Comparison of ENCODE assay signal across 9 mouse cellular contexts in genomic region chr7:98354921-98355310, GRCm38 (mm10). TPM values are rescaled to one million over a fixed set of nuclear protein-coding genes. Genes with fewer than 3 reads are reported as not detected.
DNase-seq lines count a peak whose midpoint lies in the region; ATAC-seq lines count a peak whose summit lies in the region.
"Had no signal": no experiment of that assay in that cellular context is flagged by ENCODE, and none has a peak within 500 bp of the region (broad histone marks: within the 10 kb centered on the region; RNA-seq: fewer than 3 reads in every experiment).

No protein-coding gene starts in this region.

- H3K4me3 ChIP-seq in forebrain, embryonic 10.5 days, result peak overlapping the region; percentile 16
- H3K4me3 ChIP-seq in forebrain, embryonic 14.5 days (ENCODE audit: low read depth, low read length), result no peak overlapping the region
- H3K4me3 ChIP-seq in embryonic facial prominence, embryonic 12.5 days, result no peak overlapping the region
- H3K4me3 ChIP-seq in liver, embryonic 11.5 days (ENCODE audit: low read depth, low read length), result no peak overlapping the region

- no peak for ATAC-seq in forebrain, embryonic 14.5 days
- 0 out of 2 replicates have a peak, but pooled peaks have one; percentile 1 for ATAC-seq in embryonic facial prominence, embryonic 12.5 days (ENCODE audit: insufficient number of reproducible peaks, insufficient read depth, low FRiP score, low TSS enrichment)
- ATAC-seq in liver, embryonic 11.5 days (replicated peaks; ENCODE audit: low FRiP score), result peak; percentile 54
- ATAC-seq in activated CD4-positive, CD25-positive, alpha-beta regulatory T cell, adult 4 months, result no peak

- 32% methylated on average over 4 of the region's 4 CpGs for WGBS in forebrain, embryonic 10.5 days
- WGBS in forebrain, embryonic 14.5 days, result 33% methylated on average over 4 of the region's 4 CpGs
- 27% methylated on average over 4 of the region's 4 CpGs for WGBS in embryonic facial prominence, embryonic 12.5 days
- WGBS in liver, embryonic 11.5 days, result 55% methylated on average over 4 of the region's 4 CpGs

- no peak for DNase-seq in forebrain, embryonic 10.5 days (ENCODE audit: extremely low spot score, low spot score)
- DNase-seq in forebrain, embryonic 14.5 days (ENCODE audit: low spot score), result no peak
- DNase-seq in kidney, adult 8-10 months, result peak; percentile 88 to 92
- no peak for DNase-seq in liver, embryonic 11.5 days (ENCODE audit: low spot score)
- DNase-seq in embryo, embryonic 10 days (ENCODE audit: low spot score), result no peak
- no peak for DNase-seq in adrenal gland, postnatal 10 days

- H3K36me3 ChIP-seq in forebrain, embryonic 10.5 days (replicated peaks), result peaks cover 42% of the 10 kb centered on the region
- H3K36me3 ChIP-seq in forebrain, embryonic 14.5 days (ENCODE audit: control insufficient read depth, insufficient read depth, low read length), result peaks cover 29% of the 10 kb centered on the region
- peaks cover 33% of the 10 kb centered on the region for H3K36me3 ChIP-seq in embryonic facial prominence, embryonic 12.5 days
- no peaks in the 10 kb centered on the region for H3K36me3 ChIP-seq in liver, embryonic 11.5 days (ENCODE audit: control insufficient read depth, insufficient read depth, low read length)

- peaks cover 68% of the 10 kb centered on the region for H3K4me1 ChIP-seq in forebrain, embryonic 10.5 days
- peaks cover 33% of the 10 kb centered on the region for H3K4me1 ChIP-seq in forebrain, embryonic 14.5 days (ENCODE audit: control insufficient read depth, insufficient read depth, low read length)
- peaks cover 64% of the 10 kb centered on the region for H3K4me1 ChIP-seq in embryonic facial prominence, embryonic 12.5 days
- peaks cover 13% of the 10 kb centered on the region for H3K4me1 ChIP-seq in liver, embryonic 11.5 days (replicated peaks; ENCODE audit: control insufficient read depth, insufficient read depth, low read length)

- no peaks in the 10 kb centered on the region; the same call in 1 of the 2 replicates for H3K27me3 ChIP-seq in forebrain, embryonic 10.5 days (ENCODE audit: poor library complexity, severe bottlenecking)
- no peaks in the 10 kb centered on the region for H3K27me3 ChIP-seq in forebrain, embryonic 14.5 days (replicated peaks; ENCODE audit: control insufficient read depth, insufficient read depth, low read length)
- no peaks in the 10 kb centered on the region for H3K27me3 ChIP-seq in embryonic facial prominence, embryonic 12.5 days
- peaks cover 23% of the 10 kb centered on the region for H3K27me3 ChIP-seq in liver, embryonic 11.5 days (replicated peaks; ENCODE audit: control insufficient read depth, insufficient read depth, low read length)

- no peaks in the 10 kb centered on the region for H3K9me3 ChIP-seq in forebrain, embryonic 10.5 days
- no peaks in the 10 kb centered on the region for H3K9me3 ChIP-seq in forebrain, embryonic 14.5 days (replicated peaks; ENCODE audit: control insufficient read depth, low read length)
- no peaks in the 10 kb centered on the region for H3K9me3 ChIP-seq in embryonic facial prominence, embryonic 12.5 days
- H3K9me3 ChIP-seq in liver, embryonic 11.5 days (ENCODE audit: control insufficient read depth, low read length), result no peaks in the 10 kb centered on the region

- no peak overlapping the region for H3K4me2 ChIP-seq in forebrain, embryonic 14.5 days (ENCODE audit: low read length)
- peak overlapping the region; percentile 29 for H3K4me2 ChIP-seq in embryonic facial prominence, embryonic 12.5 days (replicated peaks)
- no peak overlapping the region for H3K4me2 ChIP-seq in liver, embryonic 11.5 days

- H3K9ac ChIP-seq in forebrain, embryonic 14.5 days (ENCODE audit: low read length), result no peak overlapping the region
- no peak overlapping the region for H3K9ac ChIP-seq in embryonic facial prominence, embryonic 12.5 days
- no peak overlapping the region for H3K9ac ChIP-seq in liver, embryonic 11.5 days (ENCODE audit: low read depth, low read length)

- H3K27ac ChIP-seq in forebrain, embryonic 10.5 days, result peak overlapping the region; percentile 81
- no peak overlapping the region for H3K27ac ChIP-seq in forebrain, embryonic 14.5 days (ENCODE audit: low read depth, low read length)
- H3K27ac ChIP-seq in embryonic facial prominence, embryonic 12.5 days, result peak overlapping the region; percentile 81
- no peak overlapping the region for H3K27ac ChIP-seq in liver, embryonic 11.5 days (ENCODE audit: low read depth, low read length)

RNA-seq across cellular contexts. Expression of gene Tsku, which starts 6.2 kb away (rescaled TPM):
- polyA plus RNA-seq in forebrain, embryonic 10.5 days (2016; fragmentation: Nextera tagmentation; extraction: Ambion mirVana), result 8.7 and 9.3 TPM in 2 replicates
- polyA plus RNA-seq in forebrain, embryonic 14.5 days (2014; fragmentation: Nextera tagmentation; extraction: Ambion mirVana), result 10.5 and 10.8 TPM in 2 replicates
- polyA plus RNA-seq in embryonic facial prominence, embryonic 12.5 days (2016; fragmentation: Nextera tagmentation; extraction: Ambion mirVana), result 15.9 and 16.3 TPM in 2 replicates
- 4.3 and 4.8 TPM in 2 replicates for polyA plus RNA-seq in liver, embryonic 11.5 days (2014; fragmentation: Nextera tagmentation; extraction: Ambion mirVana)
- polyA plus RNA-seq in activated CD4-positive, CD25-positive, alpha-beta regulatory T cell, adult 4 months (2017; shearing (Covaris generic)), result not detected
- 1 to 10 TPM; 7.0 to 7.2 TPM for total RNA-seq in adrenal gland, postnatal 10 days (2021)
- total RNA-seq: granulocyte monocyte progenitor cell, adult 5-6 weeks had no signal

RNA-seq across cellular contexts. Expression of gene Acer3, which starts 33.9 kb away (rescaled TPM):
- polyA plus RNA-seq in forebrain, embryonic 10.5 days (2016; fragmentation: Nextera tagmentation; extraction: Ambion mirVana), result 22.3 and 22.4 TPM in 2 replicates
- polyA plus RNA-seq in forebrain, embryonic 14.5 days (2014; fragmentation: Nextera tagmentation; extraction: Ambion mirVana), result 10.1 and 11.3 TPM in 2 replicates
- polyA plus RNA-seq in embryonic facial prominence, embryonic 12.5 days (2016; fragmentation: Nextera tagmentation; extraction: Ambion mirVana), result 23.0 and 24.1 TPM in 2 replicates
- polyA plus RNA-seq in liver, embryonic 11.5 days (2014; fragmentation: Nextera tagmentation; extraction: Ambion mirVana), result 35.2 and 35.8 TPM in 2 replicates
- polyA plus RNA-seq in activated CD4-positive, CD25-positive, alpha-beta regulatory T cell, adult 4 months (2017; shearing (Covaris generic)), result 10 to 100 TPM; 12.7 to 13.0 TPM
- 10 to 100 TPM; 18.4 to 20.7 TPM for total RNA-seq in adrenal gland, postnatal 10 days (2021)

Comparison
In these comparisons a context has a peak if more than half of its experiments do, and no peak if none do; other contexts are left out.
1. H3K27ac ChIP-seq: peak in forebrain, embryonic 10.5 days (single experiment) and embryonic facial prominence, embryonic 12.5 days (single experiment); none in forebrain, embryonic 14.5 days (single experiment) and liver, embryonic 11.5 days (single experiment).
2. DNase-seq: peak in kidney, adult 8-10 months (2 of 2); none in forebrain, embryonic 10.5 days (single experiment), forebrain, embryonic 14.5 days (single experiment), liver, embryonic 11.5 days (single experiment), embryo, embryonic 10 days (single experiment) and adrenal gland, postnatal 10 days (single experiment).
3. ATAC-seq: peak in embryonic facial prominence, embryonic 12.5 days (single experiment) and liver, embryonic 11.5 days (single experiment); none in forebrain, embryonic 14.5 days (single experiment) and activated CD4-positive, CD25-positive, alpha-beta regulatory T cell, adult 4 months (single experiment).